Mouse (Mus musculus) left cerebral cortex, adult 18-20 months (tissue): ENCODE data around the gene Tardbp. TPM values are rescaled to one million over a fixed set of nuclear protein-coding genes. Genes with fewer than 3 reads are reported as not detected.
A peak's percentile ranks its signal among the peaks of the same experiment; 100 is the strongest.

Source experiments
- DNase-seq, 2 experiments: peaks; one replicate each; pipeline ENCODE4 v3.0.0; 2021 to 2022; ENCODE audit warnings: low spot score in 2 of 2, mixed read lengths in 1 of 2
- total RNA-seq, 2 experiments: library from RNA; stranded (reverse); gene quantifications; 2 replicates each; pipeline ENCODE4 v1.2.3; 2021

Tardbp gene
- total RNA-seq, 2 experiments from 2014 or later: 214 to 220 TPM

DNA sequence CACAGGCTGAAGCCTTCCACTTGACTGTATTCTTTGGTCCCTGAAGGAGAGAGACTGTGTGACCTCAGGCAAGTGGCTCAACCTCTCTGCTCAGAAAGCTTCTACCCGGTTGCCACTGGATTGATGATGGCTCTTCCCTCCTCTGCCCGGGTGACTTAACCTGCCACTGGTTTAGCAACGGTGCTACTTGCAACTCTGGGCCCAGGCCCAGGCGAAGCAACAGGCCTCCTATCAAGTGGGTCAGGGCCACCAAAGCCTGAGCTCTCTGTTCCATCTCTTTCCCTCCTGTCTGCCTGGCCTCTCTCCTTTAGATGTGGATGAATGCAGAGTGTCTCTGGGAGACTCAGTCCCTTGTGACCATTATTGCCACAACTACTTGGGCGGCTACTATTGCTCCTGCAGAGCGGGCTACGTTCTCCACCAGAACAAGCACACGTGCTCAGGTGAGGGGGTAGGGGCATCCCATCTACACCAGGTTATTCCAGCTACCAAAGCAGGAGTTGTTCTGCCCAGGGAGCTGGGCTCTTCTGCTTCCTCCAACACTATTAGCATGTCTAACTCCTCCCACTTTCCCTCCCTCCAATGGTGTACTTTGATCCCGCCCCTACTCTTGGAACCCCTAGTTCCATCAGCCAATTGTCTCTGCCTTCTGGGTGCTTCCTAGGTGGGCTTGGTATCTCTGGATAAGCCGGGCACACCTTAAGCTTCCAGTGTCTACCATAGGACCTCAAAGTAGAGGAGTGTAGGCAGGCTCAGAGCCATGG, 23.3 kb downstream of the Tardbp start:
- no peak for DNase-seq

DNA sequence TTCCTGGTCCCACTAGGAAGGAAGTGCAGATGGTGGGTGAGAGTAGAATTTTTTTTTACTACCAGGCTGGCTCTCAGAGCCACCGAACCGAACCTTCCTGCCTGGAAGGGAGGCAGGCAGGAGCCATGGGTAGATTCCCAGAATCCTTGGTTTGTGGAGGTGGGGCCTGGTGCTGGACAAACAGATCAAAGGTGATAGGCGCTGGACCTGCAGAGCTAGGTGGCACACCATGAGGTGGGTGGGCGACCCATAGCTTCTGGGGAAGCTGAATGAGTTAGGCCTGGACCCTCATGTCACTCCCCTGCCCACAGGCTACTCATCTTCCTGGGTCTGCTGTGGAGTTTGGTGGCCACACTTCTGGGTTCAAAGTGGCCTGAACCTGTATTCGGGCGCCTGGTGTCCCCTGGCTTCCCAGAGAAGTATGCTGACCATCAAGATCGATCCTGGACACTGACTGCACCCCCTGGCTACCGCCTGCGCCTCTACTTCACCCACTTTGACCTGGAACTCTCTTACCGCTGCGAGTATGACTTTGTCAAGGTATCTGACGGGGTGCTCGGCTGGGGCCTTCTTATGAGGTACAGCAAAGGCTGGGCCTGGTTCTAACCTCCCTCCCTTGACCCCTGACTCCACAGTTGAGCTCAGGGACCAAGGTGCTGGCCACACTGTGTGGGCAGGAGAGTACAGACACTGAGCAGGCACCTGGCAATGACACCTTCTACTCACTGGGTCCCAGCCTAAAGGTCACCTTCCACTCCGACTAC, 24.3 kb downstream of the Tardbp start, which contains the start of gene Masp2:
Masp2 (plus strand) TSS at position 198 of the 764 bp plus-strand sequence.
- no peak for DNase-seq

DNA sequence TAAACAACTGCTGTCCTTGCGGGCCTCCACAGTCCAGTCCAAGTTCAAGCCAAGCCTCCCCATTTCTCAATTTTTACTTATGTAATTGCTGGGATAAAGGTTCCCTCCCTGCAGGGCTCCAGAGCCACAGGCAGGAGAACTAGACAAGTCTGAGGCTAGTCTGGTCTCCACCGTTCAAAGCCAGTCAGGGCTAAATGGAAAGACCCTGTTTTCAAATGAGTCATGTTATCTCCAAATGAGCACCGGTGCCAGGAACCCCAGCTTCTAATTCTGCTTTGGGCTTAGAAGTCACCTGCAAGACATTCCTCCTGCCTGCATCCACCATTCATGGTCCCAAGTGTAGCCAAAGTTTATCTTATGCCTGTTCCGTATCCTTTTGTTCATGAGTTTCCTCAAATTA, 24.9 kb downstream of the Tardbp start:
- DNase-seq: no peak

DNA sequence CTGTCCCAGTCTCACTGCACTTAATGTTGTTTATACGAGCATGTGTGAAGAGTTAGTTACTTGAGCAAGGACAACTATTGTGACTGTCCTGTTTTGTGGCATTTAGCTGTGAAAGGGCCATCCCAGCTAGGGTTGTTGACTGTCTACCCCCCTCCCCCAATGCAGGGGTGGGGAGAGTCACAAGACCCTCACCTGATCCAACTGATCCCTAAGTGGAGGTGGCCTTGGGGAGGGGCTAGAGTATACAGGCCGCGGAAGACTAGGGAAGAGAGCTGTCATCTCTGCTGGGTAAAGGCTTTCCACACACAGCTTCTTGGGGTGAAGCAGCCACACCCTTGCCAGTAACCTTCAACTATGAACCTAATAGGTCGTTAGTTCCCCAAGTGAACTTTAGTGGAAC, 26.5 kb downstream of the Tardbp start:
- DNase-seq: no peak

DNA sequence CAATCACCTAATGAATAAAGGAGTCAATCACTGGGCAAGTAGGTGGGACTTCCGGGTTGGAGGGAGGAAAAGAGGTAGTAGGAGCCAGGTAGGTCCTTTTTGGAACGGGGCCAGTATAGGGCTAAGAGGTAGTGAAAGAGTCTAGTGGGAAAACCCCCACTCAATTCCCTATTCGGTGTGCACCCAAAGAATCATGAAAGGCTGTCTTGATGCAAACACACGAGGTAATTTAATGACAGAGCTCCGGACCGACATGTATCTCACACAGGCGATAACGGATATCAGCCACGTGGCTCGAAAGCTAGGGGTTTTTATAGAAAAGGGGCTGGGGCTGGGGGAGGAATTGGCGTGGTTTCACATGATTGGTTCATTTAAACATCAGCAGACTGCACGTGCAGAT, 28.0 kb downstream of the Tardbp start:
- DNase-seq: no peak

- DNase-seq: no peak
These were observed 30.1 kb downstream of the Tardbp start for GRCm38 (mm10) chr4:148596731-148597130.

- DNase-seq: no peak
These were observed 30.9 kb downstream of the Tardbp start for GRCm38 (mm10) chr4:148595916-148596315.

- no peak for DNase-seq
These were observed 32.8 kb downstream of the Tardbp start for GRCm38 (mm10) chr4:148593996-148594395.

DNA sequence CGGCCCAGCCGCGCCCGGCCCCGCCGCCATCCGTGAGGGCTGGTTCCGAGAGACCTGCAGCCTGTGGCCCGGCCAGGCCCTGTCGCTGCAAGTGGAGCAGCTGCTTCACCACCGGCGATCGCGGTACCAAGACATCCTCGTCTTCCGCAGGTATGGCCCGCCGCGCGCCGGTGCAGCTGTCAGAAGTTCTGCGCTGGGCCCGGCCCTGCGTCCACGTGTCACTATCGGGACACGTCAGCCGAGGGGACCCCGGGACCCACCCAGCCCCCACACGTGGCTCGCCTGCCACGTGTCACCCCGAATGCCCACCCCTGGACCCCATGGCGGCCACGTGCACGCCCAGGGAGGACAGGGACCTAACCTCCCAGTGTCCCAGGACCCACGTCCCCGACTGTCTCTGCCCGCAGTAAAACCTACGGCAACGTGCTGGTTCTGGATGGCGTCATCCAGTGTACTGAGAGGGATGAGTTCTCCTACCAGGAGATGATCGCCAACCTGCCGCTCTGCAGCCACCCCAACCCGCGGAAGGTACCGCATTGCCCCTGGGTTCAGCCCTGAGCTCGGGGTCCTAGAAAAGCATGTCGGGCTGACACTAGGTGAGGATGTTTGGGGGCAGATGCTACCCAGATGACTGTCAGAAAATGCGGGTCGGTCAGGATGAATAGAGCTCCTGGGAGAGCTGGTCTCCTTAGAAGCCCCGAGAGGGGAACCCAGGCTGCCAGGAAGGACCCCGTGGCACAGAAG, 35.0 kb downstream of the Tardbp start:
- DNase-seq: peak in 1 of 2 experiments; percentile 18

DNA sequence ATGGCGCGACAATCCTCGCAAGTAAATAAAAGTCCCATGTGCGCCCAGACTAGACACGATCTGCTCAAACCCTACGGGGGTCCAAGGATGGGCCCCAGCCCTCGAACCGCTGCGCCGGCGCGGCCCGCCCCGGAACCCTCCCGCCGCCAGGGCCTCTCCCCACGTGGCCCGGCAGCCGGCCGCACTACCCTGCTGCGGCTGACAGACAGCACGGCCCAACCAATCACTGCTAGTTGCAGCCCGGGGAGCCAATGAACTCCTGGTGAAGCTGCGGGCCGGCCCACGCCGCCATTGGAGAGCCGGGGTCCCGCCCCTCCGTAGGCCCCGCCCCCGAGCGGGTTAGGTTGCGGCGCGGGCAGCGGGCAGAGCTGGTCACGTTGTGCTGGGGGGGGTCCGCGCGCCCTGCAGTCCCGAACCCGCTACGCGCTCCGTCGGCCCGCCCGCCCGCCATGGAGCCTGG, 35.6 kb downstream of the Tardbp start, which contains the start of gene Srm:
Srm (plus strand) TSS at position 333 of the 460 bp plus-strand sequence.
- peak; percentile 96 to 98 for DNase-seq

DNA sequence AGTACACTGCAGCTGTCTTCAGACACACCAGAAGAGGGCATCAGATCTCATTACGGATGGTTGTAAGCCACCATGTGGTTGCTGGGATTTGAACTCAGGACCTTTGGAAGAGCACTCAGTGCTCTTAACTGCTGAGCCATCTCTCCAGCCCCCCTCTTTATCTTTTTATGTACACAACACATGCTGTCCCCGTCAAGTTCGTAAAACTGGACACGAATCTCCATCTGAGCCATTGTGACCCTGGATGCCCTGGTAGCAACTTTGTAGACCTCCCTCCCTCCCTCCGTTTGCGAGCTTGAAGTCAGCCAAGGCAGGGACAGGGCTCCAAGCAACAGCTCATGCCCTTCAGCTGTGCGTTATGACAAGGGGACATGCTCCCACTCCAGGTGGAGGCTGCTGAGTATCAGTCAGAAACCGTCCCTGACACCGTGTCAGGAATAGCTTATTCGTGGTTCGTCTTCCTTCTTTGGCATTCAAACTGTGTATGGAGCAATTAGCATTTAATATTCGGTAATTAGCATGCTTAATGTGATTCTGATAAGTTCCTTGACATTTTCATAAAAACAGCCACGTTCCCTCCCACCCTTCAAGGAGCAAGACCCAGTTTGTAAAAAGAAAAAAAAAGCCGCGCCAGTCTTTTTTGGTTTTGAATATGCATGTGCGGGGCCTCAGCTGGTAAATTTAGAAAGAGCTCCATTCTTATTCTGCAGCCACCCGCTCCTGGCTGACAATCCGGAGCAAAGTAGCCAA, 36.2 kb downstream of the Tardbp start:
- no peak for DNase-seq

DNA sequence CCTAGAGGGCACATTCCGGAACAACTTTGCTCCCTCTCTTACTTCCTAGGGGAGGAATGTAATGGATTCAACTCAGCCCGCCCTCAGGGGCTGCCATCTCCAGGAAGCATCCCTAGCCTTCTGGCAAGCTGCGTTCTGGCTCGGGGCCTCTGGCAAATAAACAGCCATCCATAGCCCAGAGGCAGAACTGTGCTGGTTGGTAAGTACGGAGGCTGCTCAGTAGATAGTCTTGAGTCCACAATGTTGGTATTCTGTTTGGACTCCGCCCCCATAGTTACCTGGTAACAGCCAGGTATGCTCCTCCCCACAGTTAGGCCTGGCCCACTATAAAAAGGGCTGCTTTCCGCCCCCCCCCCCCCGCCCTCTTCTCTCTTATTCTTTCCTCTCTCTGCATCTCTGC, 37.3 kb downstream of the Tardbp start:
- no peak for DNase-seq

- DNase-seq: no peak
These were observed 38.0 kb downstream of the Tardbp start for GRCm38 (mm10) chr4:148588793-148589192.

DNA sequence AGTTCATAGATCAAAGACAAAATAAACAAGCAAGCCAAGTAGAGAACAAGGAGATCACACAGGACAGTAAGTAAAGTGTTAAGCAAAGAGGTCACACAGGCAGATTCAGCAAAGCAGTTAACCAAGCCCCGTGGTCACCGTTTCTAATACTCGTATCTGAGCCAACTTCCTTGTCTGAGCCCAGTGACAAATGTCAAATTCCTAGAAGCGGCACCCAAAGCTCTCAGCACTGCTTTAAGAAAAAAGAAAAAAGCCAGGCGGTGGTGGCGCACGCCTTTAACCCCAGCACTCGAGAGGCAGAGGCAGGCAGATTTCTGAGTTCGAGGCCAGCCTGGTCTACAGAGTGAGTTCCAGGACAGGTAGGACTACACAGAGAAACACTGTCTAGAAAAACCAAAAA, 40.2 kb downstream of the Tardbp start:
- DNase-seq: no peak

DNA sequence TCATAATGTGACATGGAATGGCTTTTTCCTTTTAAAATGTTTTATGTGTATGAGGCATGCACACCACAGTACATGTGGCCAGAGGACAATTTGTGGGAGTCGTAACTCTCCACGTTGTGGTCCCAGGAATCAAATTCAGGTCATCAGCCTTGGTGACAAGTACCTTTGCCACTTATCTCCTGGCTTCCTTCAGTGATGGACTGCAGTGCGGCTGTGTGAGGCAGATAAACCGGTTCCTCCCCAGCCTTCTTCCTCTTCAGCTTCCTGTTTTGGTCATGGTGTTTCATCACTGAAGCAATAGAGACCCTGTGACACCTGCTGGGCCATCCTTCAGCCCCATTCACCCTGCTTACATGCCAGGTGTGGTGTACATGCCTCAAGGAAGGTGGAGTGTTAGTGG, 43.6 kb downstream of the Tardbp start:
- DNase-seq: no peak

DNA sequence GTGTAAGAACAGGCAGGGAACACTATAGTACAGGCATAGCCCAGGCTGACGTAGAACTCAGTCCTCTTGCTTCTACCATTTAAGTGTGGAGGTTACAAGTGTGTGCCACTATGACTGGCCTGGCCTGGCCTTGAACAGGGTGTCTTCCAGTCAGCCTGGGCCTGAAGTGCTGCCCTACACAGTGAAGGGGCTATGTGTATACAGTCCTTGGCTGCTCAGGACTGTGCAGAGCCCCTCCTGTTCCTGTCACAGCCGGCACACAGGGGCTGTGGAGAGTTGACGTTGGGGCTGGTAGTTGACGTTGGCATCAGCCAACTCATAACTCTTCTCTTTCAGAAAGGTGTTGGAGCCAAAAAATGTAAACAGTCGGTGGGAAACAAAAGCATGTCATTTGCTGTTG, 45.4 kb downstream of the Tardbp start:
- no peak for DNase-seq

GRCm38 (mm10) chr4:148580765-148581164, 46.1 kb downstream of the Tardbp start:
- no peak for DNase-seq

DNA sequence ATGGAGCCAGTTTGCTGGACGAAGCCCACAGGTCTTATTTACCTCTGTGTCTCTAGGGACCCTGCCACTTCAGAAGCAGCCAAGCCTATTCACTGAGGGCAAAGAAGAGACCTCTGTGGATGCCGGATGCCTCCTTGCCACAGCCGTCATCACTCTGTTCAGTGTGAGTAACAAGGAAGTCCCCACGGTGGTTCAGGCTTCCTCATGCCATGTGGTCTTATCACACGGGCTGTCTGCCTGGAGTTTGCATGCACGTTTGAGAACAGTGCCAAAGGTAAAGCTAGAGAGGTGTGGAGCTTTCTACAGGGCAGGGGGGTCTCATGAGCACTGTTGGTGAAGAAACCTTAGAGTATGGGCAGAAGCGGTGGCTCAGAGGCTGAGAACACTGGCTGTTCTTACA, 53.6 kb downstream of the Tardbp start:
- DNase-seq: no peak

GRCm38 (mm10) chr4:148570693-148571295, 56.0 kb downstream of the Tardbp start:
- DNase-seq: no peak

DNA sequence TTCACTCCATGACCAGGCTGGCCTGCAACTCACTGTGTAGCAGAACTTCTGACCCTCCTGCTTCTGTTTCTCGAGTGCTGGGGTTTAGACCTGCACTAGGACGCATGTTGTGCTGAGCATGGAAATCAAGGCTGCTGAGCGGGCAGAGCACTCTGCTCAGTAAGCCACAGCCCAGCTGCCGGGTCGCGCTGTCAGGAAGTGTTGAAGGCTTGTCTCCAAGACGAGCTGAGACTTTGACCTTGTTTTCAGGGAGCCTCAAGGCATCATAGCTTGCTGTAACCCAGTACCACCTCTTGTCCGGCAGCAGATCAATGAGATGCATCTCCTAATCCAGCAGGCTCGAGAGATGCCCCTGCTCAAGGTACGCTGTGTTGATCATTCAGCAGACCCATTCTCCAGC, 56.7 kb downstream of the Tardbp start:
- DNase-seq: no peak
